Mouse (Mus musculus) liver, postnatal 0 days (tissue): ENCODE data around the gene Apmap. TPM values are rescaled to one million over a fixed set of nuclear protein-coding genes. Genes with fewer than 3 reads are reported as not detected.

Experiments used
- ATAC-seq: fragments of 200-750 bp; cut with Nextera tagmentation; 2 replicates; pipeline ENCODE4 v1.8.0; 2017; ENCODE audit warnings: mild to moderate bottlenecking, moderate library complexity
- DNase-seq: peaks from one replicate; pipeline ENCODE4 v3.0.0-alpha.2; 2016
- H3K27ac ChIP-seq: fragments of 300-500 bp; sonication (generic); 2 replicates; pipeline ENCODE4 v1.5.1; 2014; ENCODE audit warnings: antibody characterized with exemption, moderate library complexity, mild to moderate bottlenecking, low read depth
- H3K27me3 ChIP-seq: fragments of 300-500 bp; sonication (generic); 2 replicates; pipeline ENCODE4 v1.6.1; 2014; ENCODE audit warnings: low read length, control low read depth, mixed read lengths; ENCODE audit not compliant: insufficient read depth
- H3K36me3 ChIP-seq: fragments of 300-500 bp; sonication (generic); replicated peaks from 2 replicates; pipeline ENCODE4 v1.6.1; 2014; ENCODE audit warnings: mild to moderate bottlenecking, control low read depth, low read length, moderate library complexity, mixed read lengths; ENCODE audit not compliant: insufficient read depth
- H3K4me1 ChIP-seq: fragments of 300-500 bp; sonication (generic); 2 replicates; pipeline ENCODE4 v1.6.1; 2014; ENCODE audit warnings: antibody characterized with exemption, mild to moderate bottlenecking, control low read depth; ENCODE audit not compliant: insufficient read depth
- H3K4me2 ChIP-seq: fragments of 300-500 bp; sonication (generic); 2 replicates; pipeline ENCODE4 v1.6.1; 2014; ENCODE audit warnings: low read depth, mild to moderate bottlenecking, low read length, moderate library complexity, mixed read lengths
- H3K4me3 ChIP-seq: fragments of 300-500 bp; sonication (generic); 2 replicates; pipeline ENCODE4 v1.5.1; 2014; ENCODE audit warnings: low read depth, low read length
- H3K9ac ChIP-seq: fragments of 300-500 bp; sonication (generic); replicated peaks from 2 replicates; pipeline ENCODE4 v1.6.1; 2014; ENCODE audit warnings: mild to moderate bottlenecking, moderate library complexity
- H3K9me3 ChIP-seq: fragments of 300-500 bp; sonication (generic); 2 replicates; pipeline ENCODE4 v1.6.1; 2016; ENCODE audit warnings: mild to moderate bottlenecking, control low read depth, low read length, mixed read lengths
- CTCF ChIP-seq: sonication (generic); IDR thresholded peaks from 2 replicates; pipeline ENCODE4 v1.5.1; 2016; ENCODE audit warnings: antibody characterized with exemption, low read depth
- EP300 ChIP-seq: IDR thresholded peaks from 2 replicates; pipeline ENCODE4 v1.6.1; 2016; ENCODE audit warnings: antibody characterized with exemption, low read depth, mild to moderate bottlenecking
- WGBS: fragments of 180-500 bp; shearing (Covaris S2); extraction: QIAGEN DNeasy Blood & Tissue Kit; methylation state at CpG from one replicate; pipeline ENCODE4 v1.1.7; 2014; ENCODE audit not compliant: insufficient replicate concordance; 5-methylcytosine and 5-hydroxymethylcytosine counted together
- polyA plus RNA-seq: library from polyadenylated mRNA; unstranded; fragments of >200 nt; fragmentation: Nextera tagmentation; extraction: Ambion mirVana; gene quantifications from 2 replicates; pipeline ENCODE4 v1.2.1, GENCODE M21; 2015

Apmap gene
- polyA plus RNA-seq, 1 experiment from 2014 or later, result 46.0 TPM

DNA sequence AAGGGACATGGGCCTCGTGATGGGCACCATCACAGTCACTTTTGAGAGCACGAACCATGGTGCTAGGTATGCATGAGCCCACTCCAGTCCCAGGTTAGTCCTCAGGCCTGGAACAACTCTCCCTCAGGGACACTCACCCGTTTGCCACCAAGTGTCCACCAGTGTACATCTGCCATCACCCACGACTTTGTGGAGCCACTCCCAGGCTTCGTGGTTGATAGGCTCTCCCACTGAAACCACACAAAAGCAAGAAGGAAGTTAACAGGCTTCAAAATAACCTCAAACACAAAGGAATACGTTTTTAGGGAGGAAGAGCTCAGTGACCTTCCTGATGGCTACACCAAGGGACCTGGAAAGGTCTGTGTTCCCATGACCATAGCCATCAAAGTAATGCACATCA lies 18.8 kb upstream of the Apmap start:
- Histone ChIP-seq H3K4me3 (no peak overlapping the region), H3K4me2 (no peak overlapping the region), H3K27ac (no peak overlapping the region), H3K36me3 (peaks cover 56% of the 10 kb centered on the region), H3K27me3 (no peaks in the 10 kb centered on the region), H3K4me1 (no peaks in the 10 kb centered on the region), H3K9ac (no peak overlapping the region), H3K9me3 (no peaks in the 10 kb centered on the region)
- WGBS, result 39% methylated on average over 6 of the region's 6 CpGs
- no peak for DNase-seq
- TF ChIP-seq EP300 (no peak), CTCF (no peak)
- ATAC-seq, result no peak

DNA sequence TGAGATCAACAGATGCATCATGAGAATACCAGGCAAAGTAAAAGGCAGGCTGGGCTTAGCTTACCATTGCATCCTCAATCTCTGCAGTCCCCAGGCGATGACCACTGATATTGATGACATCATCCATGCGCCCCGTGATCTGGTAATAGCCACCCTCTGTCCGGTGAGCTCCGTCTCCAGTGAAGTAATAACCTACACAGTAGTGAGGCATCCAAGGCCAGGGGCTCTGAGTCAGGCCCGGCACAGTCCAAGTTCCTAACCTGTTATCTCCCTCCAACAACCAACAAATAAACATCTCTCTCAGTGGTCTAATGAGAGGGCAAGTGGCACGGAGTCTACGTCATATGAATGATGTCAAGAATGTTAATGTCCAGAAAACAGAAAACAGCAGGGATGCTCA lies 16.6 kb upstream of the Apmap start:
- no peak for ATAC-seq
- Histone ChIP-seq H3K9me3 (no peaks in the 10 kb centered on the region), H3K9ac (no peak overlapping the region), H3K36me3 (peaks cover 53% of the 10 kb centered on the region), H3K27me3 (no peaks in the 10 kb centered on the region), H3K4me1 (no peaks in the 10 kb centered on the region), H3K4me3 (no peak overlapping the region), H3K27ac (no peak overlapping the region), H3K4me2 (no peak overlapping the region)
- TF ChIP-seq CTCF, result no peak
- no peak for TF ChIP-seq EP300
- WGBS, result 86% methylated on average over 8 of the region's 8 CpGs
- no peak for DNase-seq

DNA sequence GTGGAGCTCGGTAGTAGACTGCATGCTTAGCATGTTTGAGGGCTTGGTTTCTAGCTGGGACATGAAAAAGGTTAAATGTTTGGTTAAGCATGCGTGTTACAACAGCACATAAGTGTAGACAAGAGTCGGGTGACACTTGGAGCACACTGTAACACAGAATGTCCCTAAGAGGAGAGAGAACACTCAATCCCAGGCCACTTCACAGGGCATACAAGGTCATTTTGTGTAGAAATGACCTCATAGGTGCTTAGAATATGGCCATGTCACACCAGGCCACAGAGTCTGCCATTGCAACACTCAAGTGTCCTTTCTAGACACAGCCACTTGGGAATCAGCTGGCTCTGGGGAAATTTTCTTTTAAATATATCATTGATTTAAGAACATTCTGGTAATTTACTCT lies 15.6 kb upstream of the Apmap start:
- DNase-seq (no peak), ATAC-seq (no peak)
- Histone ChIP-seq H3K4me1 (no peaks in the 10 kb centered on the region), H3K27me3 (no peaks in the 10 kb centered on the region), H3K9me3 (no peaks in the 10 kb centered on the region), H3K27ac (no peak overlapping the region), H3K4me3 (no peak overlapping the region), H3K9ac (no peak overlapping the region), H3K36me3 (peaks cover 57% of the 10 kb centered on the region), H3K4me2 (no peak overlapping the region)
- 85% methylated on average over 3 of the region's 3 CpGs for WGBS
- no peak for TF ChIP-seq EP300
- no peak for TF ChIP-seq CTCF

DNA sequence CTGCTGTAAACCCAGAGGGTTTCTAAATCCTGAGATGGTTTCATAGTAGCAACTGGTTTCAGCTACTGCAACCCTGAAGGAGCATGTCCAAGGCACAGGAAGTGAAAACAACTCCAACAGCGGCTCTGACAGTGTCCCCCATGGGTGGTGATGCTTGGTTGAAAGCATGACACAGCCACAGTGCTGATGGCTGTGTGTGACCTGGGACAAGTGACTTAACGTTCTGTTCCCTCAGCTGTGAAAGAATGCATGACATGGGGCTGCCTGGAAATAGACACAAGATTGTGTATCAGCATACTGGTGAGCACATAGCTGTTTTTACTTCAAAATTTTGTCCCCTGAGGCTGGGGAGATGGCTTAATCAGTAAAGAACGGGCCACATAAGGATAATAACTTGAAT lies 13.3 kb upstream of the Apmap start:
- H3K4me2 ChIP-seq, result no peak overlapping the region
- H3K4me1 ChIP-seq, result no peaks in the 10 kb centered on the region
- H3K4me3 ChIP-seq, result no peak overlapping the region
- no peak overlapping the region for H3K27ac ChIP-seq
- no peak for DNase-seq
- no peak overlapping the region for H3K9ac ChIP-seq
- no peak for ATAC-seq
- no peaks in the 10 kb centered on the region for H3K27me3 ChIP-seq
- H3K9me3 ChIP-seq, result no peaks in the 10 kb centered on the region
- no peak for TF ChIP-seq EP300
- no peak for TF ChIP-seq CTCF
- H3K36me3 ChIP-seq, result peaks cover 57% of the 10 kb centered on the region
- 75% methylated on average over 3 of the region's 3 CpGs for WGBS

DNA sequence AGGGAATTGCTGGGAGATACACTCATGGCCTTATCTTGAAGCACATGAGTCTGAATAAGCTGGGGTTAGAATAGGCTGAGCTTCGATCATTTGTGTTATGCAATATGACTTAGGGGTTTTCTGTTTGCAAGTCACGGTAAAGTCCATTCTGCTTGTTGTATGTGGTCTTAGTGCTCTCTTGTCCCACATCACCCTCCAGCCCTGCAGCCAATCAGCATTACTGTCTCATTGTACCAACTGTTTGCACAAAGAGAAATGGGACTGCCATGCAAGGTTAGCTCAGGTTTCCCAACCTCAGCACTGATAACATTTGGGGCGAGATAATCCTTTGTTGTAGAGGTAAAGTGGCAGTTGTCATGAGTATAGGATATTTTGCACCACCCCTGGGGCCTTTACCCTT lies 1.7 kb upstream of the Apmap start:
- H3K4me1 ChIP-seq, result peaks cover 12% of the 10 kb centered on the region
- no peak for TF ChIP-seq CTCF
- no peak for TF ChIP-seq EP300
- H3K27ac ChIP-seq, result peak overlapping the region; percentile 3; the same call in 1 of the 2 replicates
- 25% methylated on average over 3 of the region's 3 CpGs for WGBS
- H3K27me3 ChIP-seq, result no peaks in the 10 kb centered on the region
- H3K9ac ChIP-seq, result no peak overlapping the region
- no peaks in the 10 kb centered on the region for H3K9me3 ChIP-seq
- DNase-seq (peak; percentile 34), ATAC-seq (peak; percentile 39)
- no peak overlapping the region for H3K4me2 ChIP-seq
- no peak overlapping the region for H3K4me3 ChIP-seq
- no peaks in the 10 kb centered on the region for H3K36me3 ChIP-seq

DNA sequence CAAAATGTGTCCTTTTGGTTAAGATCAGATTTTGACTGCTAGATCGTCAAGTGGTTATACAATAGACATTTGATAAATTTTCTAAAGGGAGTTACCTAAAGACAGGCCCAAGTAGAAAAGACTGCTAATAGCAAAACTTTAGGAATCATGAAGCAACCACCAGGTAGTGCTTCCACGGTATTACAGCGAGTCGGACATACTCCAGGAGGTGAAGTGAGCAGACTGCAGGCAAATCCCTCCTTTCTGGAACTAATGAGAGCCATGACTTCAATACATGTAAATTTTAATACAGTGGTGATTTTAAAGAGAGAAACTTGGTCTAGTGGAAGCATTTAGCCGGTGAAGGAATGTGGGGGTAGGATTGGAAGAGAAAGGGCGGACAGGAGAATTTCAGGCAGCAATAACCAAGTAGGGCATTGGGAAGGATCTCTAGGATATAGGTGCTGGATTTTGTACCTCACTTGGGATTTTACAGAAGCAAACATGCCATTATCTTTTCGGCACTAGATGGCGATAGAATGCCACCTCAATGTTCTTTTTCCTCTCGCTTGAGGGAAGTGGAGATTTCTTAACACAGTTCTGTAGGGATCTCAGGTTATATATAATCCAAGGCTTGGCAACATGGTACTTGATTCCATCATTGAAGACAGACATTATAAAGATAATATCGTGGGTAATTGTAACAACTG lies 649 bp upstream of the Apmap start:
- peaks cover 12% of the 10 kb centered on the region for H3K4me1 ChIP-seq
- peak; percentile 28 for ATAC-seq
- 1% methylated on average over 10 of the region's 10 CpGs for WGBS
- no peaks in the 10 kb centered on the region for H3K27me3 ChIP-seq
- H3K4me3 ChIP-seq, result peak overlapping the region; percentile 94
- H3K9ac ChIP-seq, result peak overlapping the region; percentile 88
- DNase-seq, result peak; percentile 64
- peak; percentile 94 for TF ChIP-seq CTCF
- no peak for TF ChIP-seq EP300
- H3K4me2 ChIP-seq, result peak overlapping the region; percentile 98
- no peaks in the 10 kb centered on the region for H3K36me3 ChIP-seq
- no peaks in the 10 kb centered on the region for H3K9me3 ChIP-seq
- peak overlapping the region; percentile 79 for H3K27ac ChIP-seq

DNA sequence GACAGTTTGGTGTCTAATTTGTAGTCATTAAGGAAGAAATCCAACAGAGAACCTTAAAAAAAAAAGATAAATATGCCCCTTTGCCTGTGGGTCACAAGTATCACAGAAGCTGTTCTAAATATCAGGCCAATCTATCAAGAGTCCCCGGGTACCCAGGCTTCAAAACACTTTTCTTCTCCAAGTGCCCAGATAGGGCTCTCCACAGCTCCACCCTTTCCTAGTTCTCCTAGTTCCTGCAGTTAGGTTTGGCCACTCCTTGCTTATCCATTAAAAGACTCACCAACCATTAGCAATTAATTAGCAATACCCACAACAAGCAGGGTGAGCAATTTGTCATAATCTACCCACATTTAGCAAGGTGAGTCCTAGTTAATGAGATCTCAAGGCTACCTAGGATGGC lies 1.3 kb downstream of the Apmap start:
- H3K27me3 ChIP-seq, result no peaks in the 10 kb centered on the region
- no peak for ATAC-seq
- 40% methylated on average over 1 of the region's 1 CpGs for WGBS
- H3K9me3 ChIP-seq, result no peaks in the 10 kb centered on the region
- H3K9ac ChIP-seq, result peak overlapping the region; percentile 88; the same call in 1 of the 2 replicates
- no peak for DNase-seq
- no peak overlapping the region for H3K27ac ChIP-seq
- H3K36me3 ChIP-seq, result no peaks in the 10 kb centered on the region
- H3K4me2 ChIP-seq, result peak overlapping the region; percentile 98
- H3K4me3 ChIP-seq, result peak overlapping the region; percentile 94
- H3K4me1 ChIP-seq, result peaks cover 12% of the 10 kb centered on the region
- TF ChIP-seq CTCF, result no peak
- TF ChIP-seq EP300, result no peak
